Mouse (Mus musculus): ENCODE results near the gene Cdkal1.

DNA sequence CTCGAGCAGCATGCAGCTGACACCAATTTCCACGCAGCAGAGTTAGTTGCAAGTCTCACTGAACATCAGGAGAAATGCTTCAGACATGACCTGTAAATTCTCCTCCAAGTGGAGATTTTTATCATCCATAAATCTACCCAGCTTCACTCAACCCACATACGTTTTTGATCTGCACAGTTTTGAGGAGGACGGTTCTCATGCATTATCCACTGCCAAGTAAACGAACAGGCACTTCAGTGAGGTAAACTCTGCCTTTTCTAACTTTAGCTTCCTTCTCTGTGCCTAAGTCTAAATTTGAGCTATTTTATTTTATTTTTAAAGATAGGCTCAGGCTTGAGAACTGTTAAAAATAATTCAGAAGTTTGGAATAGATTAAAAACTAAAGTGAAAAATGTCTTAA lies 394.7 kb downstream of the Cdkal1 start:
- TF ChIP-seq FLI1 (IDR thresholded peaks at IDR 0.05; ENCODE audit: low read length) (no peak), GATA1 (IDR thresholded peaks at IDR 0.05; ENCODE audit: borderline replicate concordance, low read length) (no peak)

All from megakaryocyte, embryonic 14.5 days (primary cell).